Mouse (Mus musculus) C2C12 (cell line): ENCODE data around the gene Eya4. TPM values are rescaled to one million over a fixed set of nuclear protein-coding genes. Genes with fewer than 3 reads are reported as not detected.

ENCODE experiments used
- H3K27me3 ChIP-seq: one replicate; pipeline ENCODE4 v1.6.1; 2011; ENCODE audit not compliant: control insufficient read depth, insufficient read depth, insufficient read length
- H3K36me3 ChIP-seq: one replicate; pipeline ENCODE4 v1.6.1; 2011; ENCODE audit not compliant: control insufficient read depth, insufficient read depth
- H3K4me3 ChIP-seq: one replicate; pipeline ENCODE4 v1.5.1; 2011; ENCODE audit warnings: mild to moderate bottlenecking, control low read depth; ENCODE audit not compliant: poor library complexity, insufficient read depth, severe bottlenecking
- H3K79me2 ChIP-seq: one replicate; pipeline ENCODE4 v1.6.1; 2011; ENCODE audit not compliant: control insufficient read depth, insufficient read depth
- H3K79me3 ChIP-seq: one replicate; pipeline ENCODE4 v1.6.1; 2011; ENCODE audit warnings: low read depth, control low read depth
- H3ac ChIP-seq: one replicate; pipeline ENCODE3; 2011; ENCODE audit warnings: low read depth; ENCODE audit not compliant: control insufficient read depth, insufficient read length
- CEBPB ChIP-seq: IDR thresholded peaks from one replicate; pipeline ENCODE4 v1.6.1; 2011; ENCODE audit warnings: low read depth, mild to moderate bottlenecking, control low read depth, moderate library complexity
- CTCF ChIP-seq: IDR thresholded peaks from one replicate; pipeline ENCODE4 v1.5.1; 2011; ENCODE audit not compliant: control insufficient read depth, insufficient read depth, insufficient read length
- FOSL1 ChIP-seq: IDR thresholded peaks from one replicate; pipeline ENCODE4 v1.8.0; 2011; ENCODE audit warnings: mild to moderate bottlenecking, low read length; ENCODE audit not compliant: poor library complexity, insufficient read depth, severe bottlenecking
- MAX ChIP-seq: IDR thresholded peaks from one replicate; pipeline ENCODE4 v1.6.1; 2011; ENCODE audit warnings: mild to moderate bottlenecking, control low read depth
- MYOD1 ChIP-seq: IDR thresholded peaks from one replicate; pipeline ENCODE4 v1.6.1; 2011; ENCODE audit warnings: low read depth; ENCODE audit not compliant: control insufficient read depth, insufficient read length
- MYOG ChIP-seq: IDR thresholded peaks from one replicate; pipeline ENCODE4 v1.6.1; 2011; ENCODE audit not compliant: control insufficient read depth, insufficient read length; ENCODE audit errors: extremely low read depth
- USF1 ChIP-seq: IDR thresholded peaks from one replicate; pipeline ENCODE4 v1.6.1; 2011; ENCODE audit warnings: low read depth, mild to moderate bottlenecking, control low read depth, moderate library complexity
- polyA plus RNA-seq: library from polyadenylated mRNA; unstranded; fragments of >200 nt; fragmentation: generic; extraction: Trizol; gene quantifications from one replicate; pipeline ENCODE4 v1.2.1, GENCODE M21; 2012; ENCODE audit warnings: missing spikeins

Eya4 gene
- polyA plus RNA-seq, 1 experiment, result 6.2 TPM

DNA sequence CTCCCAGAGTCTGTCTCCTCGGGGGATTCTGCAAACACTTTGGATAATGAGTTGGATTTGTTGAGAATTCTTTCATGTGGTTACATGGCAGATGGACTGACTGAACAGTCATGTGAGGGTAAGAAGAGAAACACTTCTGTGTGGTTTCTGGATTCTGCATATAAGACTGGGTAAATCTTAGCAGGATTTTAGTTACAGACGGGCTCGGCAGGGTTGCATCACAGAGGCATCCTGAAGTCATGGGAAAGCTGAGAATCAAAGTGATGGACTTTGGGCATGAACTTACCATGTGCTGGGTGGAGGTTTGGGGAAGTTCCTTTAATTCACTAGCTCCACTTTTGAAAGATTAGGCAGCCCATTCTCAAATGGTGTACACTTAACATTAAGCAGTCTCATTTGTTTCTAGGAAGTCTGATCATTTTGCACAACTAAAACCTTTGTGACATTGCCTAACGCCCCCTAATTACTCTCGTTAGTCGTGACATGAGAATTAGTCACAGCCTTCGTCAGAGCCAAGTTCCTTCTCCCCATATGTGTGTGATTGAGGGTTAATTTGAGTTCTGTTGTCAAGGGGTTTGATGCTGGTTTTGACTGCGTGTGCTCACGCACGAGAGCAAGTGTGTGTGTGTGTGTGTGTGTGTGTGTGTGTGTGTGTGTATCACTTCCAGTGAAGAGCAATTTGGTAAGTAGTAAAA, 147.3 kb downstream of the Eya4 start:
- Histone ChIP-seq H3K4me3 (no peak overlapping the region), H3K27me3 (no peaks in the 10 kb centered on the region), H3K79me3 (no peaks in the 10 kb centered on the region), H3K79me2 (no peaks in the 10 kb centered on the region), H3ac (no peak overlapping the region), H3K36me3 (no peaks in the 10 kb centered on the region)
- TF ChIP-seq MAX (peak; percentile 43), CEBPB (peak; percentile 76), MYOD1 (peak; percentile 12), FOSL1 (peak; percentile 15), CTCF (no peak), MYOG (no peak), USF1 (peak; percentile 73)

- H3K4me3 ChIP-seq, result no peak overlapping the region
- H3ac ChIP-seq, result no peak overlapping the region
- H3K79me3 ChIP-seq, result no peaks in the 10 kb centered on the region
- no peaks in the 10 kb centered on the region for H3K27me3 ChIP-seq
- no peak for TF ChIP-seq USF1
- TF ChIP-seq MAX, result no peak
- TF ChIP-seq CTCF, result no peak
- no peaks in the 10 kb centered on the region for H3K36me3 ChIP-seq
- H3K79me2 ChIP-seq, result no peaks in the 10 kb centered on the region
Observed at GRCm38 (mm10) chr10:23202591-23202990, 148.0 kb downstream of the Eya4 start.

- Histone ChIP-seq H3ac (no peak overlapping the region), H3K4me3 (no peak overlapping the region), H3K79me2 (no peaks in the 10 kb centered on the region), H3K36me3 (no peaks in the 10 kb centered on the region), H3K79me3 (no peaks in the 10 kb centered on the region), H3K27me3 (no peaks in the 10 kb centered on the region)
- TF ChIP-seq USF1 (no peak), MAX (no peak), CEBPB (no peak)
Observed at GRCm38 (mm10) chr10:23198251-23198650, 152.3 kb downstream of the Eya4 start.

- Histone ChIP-seq H3K36me3 (no peaks in the 10 kb centered on the region), H3K27me3 (no peaks in the 10 kb centered on the region), H3K4me3 (no peak overlapping the region), H3K79me3 (no peaks in the 10 kb centered on the region), H3ac (no peak overlapping the region), H3K79me2 (no peaks in the 10 kb centered on the region)
- TF ChIP-seq USF1, result no peak
- TF ChIP-seq MYOG, result no peak
- no peak for TF ChIP-seq MYOD1
- TF ChIP-seq CTCF, result no peak
- no peak for TF ChIP-seq CEBPB
- no peak for TF ChIP-seq FOSL1
- TF ChIP-seq MAX, result no peak
Observed at GRCm38 (mm10) chr10:23196336-23196735, 154.2 kb downstream of the Eya4 start.

GRCm38 (mm10) chr10:23195337-23195736, 155.2 kb downstream of the Eya4 start:
- H3K4me3 ChIP-seq, result no peak overlapping the region
- no peaks in the 10 kb centered on the region for H3K36me3 ChIP-seq
- no peaks in the 10 kb centered on the region for H3K79me3 ChIP-seq
- H3ac ChIP-seq, result no peak overlapping the region
- no peaks in the 10 kb centered on the region for H3K27me3 ChIP-seq
- TF ChIP-seq CEBPB, result no peak
- peak; percentile 90 for TF ChIP-seq MYOD1
- H3K79me2 ChIP-seq, result no peaks in the 10 kb centered on the region

DNA sequence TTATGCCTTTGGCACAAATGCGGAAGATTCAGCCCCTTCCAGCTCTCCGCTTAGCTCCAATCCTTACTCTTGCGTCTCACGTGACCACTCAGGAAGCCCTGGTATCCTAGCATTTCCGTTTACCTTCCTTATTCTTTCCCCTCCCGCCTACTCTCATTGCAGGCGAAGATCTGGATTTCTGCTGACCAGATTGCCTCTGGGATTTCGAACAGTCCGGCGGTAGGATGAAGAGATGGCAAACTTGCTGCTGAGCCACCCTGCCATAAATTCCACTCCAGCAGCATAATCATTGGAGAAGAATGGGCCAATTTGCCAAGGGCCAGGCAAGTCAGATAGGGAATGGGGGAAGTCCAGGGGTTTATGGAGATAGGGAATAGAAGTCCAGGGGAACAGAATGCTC, 160.8 kb downstream of the Eya4 start:
- H3K79me3 ChIP-seq, result no peaks in the 10 kb centered on the region
- H3K4me3 ChIP-seq, result no peak overlapping the region
- H3K27me3 ChIP-seq, result no peaks in the 10 kb centered on the region
- TF ChIP-seq FOSL1 (no peak), CEBPB (no peak), CTCF (no peak), MAX (no peak), MYOG (no peak), MYOD1 (no peak), USF1 (no peak)
- no peaks in the 10 kb centered on the region for H3K36me3 ChIP-seq
- no peaks in the 10 kb centered on the region for H3K79me2 ChIP-seq
- H3ac ChIP-seq, result no peak overlapping the region
